Mouse (Mus musculus): ENCODE data around the gene Pfkp.

DNA sequence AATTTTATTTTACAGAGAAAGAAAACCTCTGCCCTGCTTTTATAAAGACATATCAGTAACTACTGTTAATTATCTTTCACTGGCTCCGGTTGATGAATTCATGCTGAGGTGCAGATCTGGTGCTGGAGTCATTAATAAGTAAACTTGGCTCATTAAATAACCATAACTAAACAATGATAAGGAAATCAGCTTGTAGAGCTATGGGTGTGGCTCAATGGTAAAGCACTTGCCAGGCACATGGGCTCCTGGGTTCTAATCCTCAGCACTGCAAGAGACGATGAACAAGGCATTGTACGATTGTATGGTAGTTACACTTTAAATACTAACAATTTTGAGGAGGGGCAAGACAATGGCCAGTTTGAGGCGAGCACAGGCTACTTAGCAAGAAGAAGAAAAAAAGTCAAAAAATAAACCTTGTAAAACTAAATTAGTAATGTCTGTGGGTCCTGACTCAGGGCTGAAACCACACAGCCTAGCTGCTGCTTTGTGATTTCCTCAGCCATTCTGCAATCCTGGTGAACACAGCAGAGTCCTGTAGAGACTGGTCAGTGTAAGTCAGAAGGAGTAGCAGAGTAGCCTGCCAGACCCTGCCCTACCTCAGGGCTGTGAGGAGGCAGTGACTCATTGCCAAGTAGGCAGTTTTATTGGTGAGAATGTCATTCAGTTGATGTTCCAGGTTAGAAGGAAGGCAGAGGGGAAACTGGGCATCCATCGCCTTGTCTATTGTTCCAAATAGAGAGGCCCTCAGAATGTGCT, 34.7 kb downstream of the Pfkp start:
- TF ChIP-seq POLR2A (IDR thresholded peaks at IDR 0.05; ENCODE audit: insufficient read depth, low read depth, low read length): no peak
- TF ChIP-seq CTCF (IDR thresholded peaks at IDR 0.05; ENCODE audit: insufficient read depth, low read depth, low read length): no peak

Data from olfactory bulb, adult 2 months (tissue).